Mouse (Mus musculus) monocyte, adult 5-6 weeks (primary cell): ENCODE measurements around the gene Mboat1. TPM values are rescaled to one million over a fixed set of nuclear protein-coding genes. Genes with fewer than 3 reads are reported as not detected.

Experiments
- ATAC-seq: fragments of 153-309, 156-312 bp; replicated peaks from 2 replicates; pipeline ENCODE4 v1.8.0; 2017; ENCODE audit warnings: mild to moderate bottlenecking; ENCODE audit not compliant: low TSS enrichment, insufficient number of reproducible peaks, severe bottlenecking, poor library complexity, low FRiP score
- total RNA-seq: library from RNA; stranded (forward); fragments of 200-1000, 200-491, 200-594 nt; gene quantifications from 3 replicates; pipeline ENCODE4 v1.2.3, GENCODE M21; 2017

The Mboat1 gene
- total RNA-seq, 1 experiment from 2014 or later: 22.8 TPM

GRCm38 (mm10) chr13:30228762-30229161, 92.5 kb downstream of the Mboat1 start:
- ATAC-seq: no peak

- no peak for ATAC-seq
These were observed 93.4 kb downstream of the Mboat1 start for GRCm38 (mm10) chr13:30229625-30230139.

GRCm38 (mm10) chr13:30235056-30235750, 98.9 kb downstream of the Mboat1 start:
- ATAC-seq: no peak

- no peak for ATAC-seq
These were observed 103.1 kb downstream of the Mboat1 start for GRCm38 (mm10) chr13:30239396-30239795.

- no peak for ATAC-seq
These were observed 109.3 kb downstream of the Mboat1 start for GRCm38 (mm10) chr13:30245573-30245972.

GRCm38 (mm10) chr13:30250341-30250905, 114.1 kb downstream of the Mboat1 start:
- ATAC-seq: no peak

GRCm38 (mm10) chr13:30251431-30251830, 115.1 kb downstream of the Mboat1 start:
- ATAC-seq: no peak

GRCm38 (mm10) chr13:30252692-30253091, 116.4 kb downstream of the Mboat1 start:
- ATAC-seq: no peak

- ATAC-seq: no peak
These were observed 117.5 kb downstream of the Mboat1 start for GRCm38 (mm10) chr13:30253636-30254264.

- ATAC-seq: no peak
These were observed 118.1 kb downstream of the Mboat1 start for GRCm38 (mm10) chr13:30254421-30254820.

- ATAC-seq: no peak
These were observed 122.5 kb downstream of the Mboat1 start for GRCm38 (mm10) chr13:30258802-30259201.

- ATAC-seq: no peak
These were observed 123.0 kb downstream of the Mboat1 start for GRCm38 (mm10) chr13:30259326-30259725.

GRCm38 (mm10) chr13:30259912-30260560, 123.7 kb downstream of the Mboat1 start:
- peak; percentile 69; the same call in 1 of the 2 replicates for ATAC-seq

- ATAC-seq: no peak
These were observed 127.4 kb downstream of the Mboat1 start for GRCm38 (mm10) chr13:30263681-30264080.

- ATAC-seq: no peak
These were observed 128.0 kb downstream of the Mboat1 start for GRCm38 (mm10) chr13:30264303-30264702.

- ATAC-seq: no peak
These were observed 128.5 kb downstream of the Mboat1 start for GRCm38 (mm10) chr13:30264765-30265164.

GRCm38 (mm10) chr13:30266036-30266435, 129.7 kb downstream of the Mboat1 start:
- ATAC-seq: no peak

GRCm38 (mm10) chr13:30272040-30272686, 135.9 kb downstream of the Mboat1 start:
- ATAC-seq: no peak
